8 mouse cellular contexts compared by ENCODE assay signal in genomic region chr1:180249666-180250440, GRCm38 (mm10). TPM values are rescaled to one million over a fixed set of nuclear protein-coding genes. Genes with fewer than 3 reads are reported as not detected.
DNase-seq lines count a peak whose midpoint lies in the region; ATAC-seq and TF ChIP-seq lines count a peak whose summit lies in the region.

No protein-coding gene starts in this region.

- no peaks in the 10 kb centered on the region for H3K27me3 ChIP-seq in heart, embryonic 12.5 days (replicated peaks)
- H3K27me3 ChIP-seq in kidney, embryonic 14.5 days (ENCODE audit: control insufficient read depth, insufficient read depth, low read length) = no peaks in the 10 kb centered on the region
- no peaks in the 10 kb centered on the region for H3K27me3 ChIP-seq in liver, embryonic 11.5 days (replicated peaks; ENCODE audit: control insufficient read depth, insufficient read depth, low read length)

- H3K4me2 ChIP-seq in heart, embryonic 12.5 days = peak overlapping the region; percentile 43
- peak overlapping the region; percentile 19; the same call in 1 of the 2 replicates for H3K4me2 ChIP-seq in kidney, embryonic 14.5 days (replicated peaks; ENCODE audit: low read depth, low read length)
- peak overlapping the region; percentile 28 for H3K4me2 ChIP-seq in liver, embryonic 11.5 days

- peaks cover 6% of the 10 kb centered on the region; the same call in 1 of the 2 replicates for H3K4me1 ChIP-seq in embryonic fibroblast, embryonic 13.5 days (ENCODE audit: control insufficient read depth, insufficient read depth, low read length)
- H3K4me1 ChIP-seq in heart, embryonic 12.5 days (replicated peaks) = peaks cover 68% of the 10 kb centered on the region
- H3K4me1 ChIP-seq in kidney, embryonic 14.5 days (ENCODE audit: control insufficient read depth, insufficient read depth, low read length) = peaks cover 10% of the 10 kb centered on the region; the same call in 1 of the 2 replicates
- peaks cover 59% of the 10 kb centered on the region for H3K4me1 ChIP-seq in liver, embryonic 11.5 days (replicated peaks; ENCODE audit: control insufficient read depth, insufficient read depth, low read length)

- WGBS in heart, embryonic 12.5 days = 12% methylated on average over 20 of the region's 20 CpGs
- 19% methylated on average over 20 of the region's 20 CpGs for WGBS in kidney, embryonic 14.5 days
- 21% methylated on average over 20 of the region's 20 CpGs for WGBS in liver, embryonic 11.5 days

- peak; percentile 96 for DNase-seq in 3T3-L1 (ENCODE audit: low read depth, low spot score)
- peak; percentile 79 for DNase-seq in adrenal gland, postnatal 10 days
- DNase-seq in liver, embryonic 11.5 days (ENCODE audit: low spot score) = no peak
- DNase-seq in neural tube, embryonic 10.5 days (ENCODE audit: extremely low spot score, low spot score) = peak; percentile 21

- peak overlapping the region; percentile 30 for H3K27ac ChIP-seq in embryonic fibroblast, embryonic 13.5 days (ENCODE audit: insufficient read depth, low read length)
- H3K27ac ChIP-seq in heart, embryonic 12.5 days (ENCODE audit: poor library complexity, severe bottlenecking) = peak overlapping the region; percentile 61
- H3K27ac ChIP-seq in kidney, embryonic 14.5 days (ENCODE audit: low read depth, low read length) = no peak overlapping the region
- H3K27ac ChIP-seq in liver, embryonic 11.5 days (ENCODE audit: low read depth, low read length) = peak overlapping the region; percentile 61

- H3K4me3 ChIP-seq in embryonic fibroblast, embryonic 13.5 days (ENCODE audit: insufficient read depth, low read length) = no peak overlapping the region
- no peak overlapping the region for H3K4me3 ChIP-seq in heart, embryonic 12.5 days
- H3K4me3 ChIP-seq in kidney, embryonic 14.5 days (ENCODE audit: low read length) = no peak overlapping the region
- no peak overlapping the region for H3K4me3 ChIP-seq in liver, embryonic 11.5 days (ENCODE audit: low read depth, low read length)

- ATAC-seq in heart, embryonic 12.5 days (ENCODE audit: insufficient number of reproducible peaks, low FRiP score) = peak; percentile 74
- peak; percentile 79 for ATAC-seq in kidney, embryonic 14.5 days (ENCODE audit: low FRiP score, low TSS enrichment)
- ATAC-seq in liver, embryonic 11.5 days (replicated peaks; ENCODE audit: low FRiP score) = peak; percentile 18; the same call in 1 of the 2 replicates
- ATAC-seq in megakaryocyte-erythroid progenitor cell, adult 5-6 weeks (replicated peaks; ENCODE audit: low FRiP score, low TSS enrichment, poor library complexity, severe bottlenecking) = no peak

- no peak for TF ChIP-seq CTCF in embryonic fibroblast, embryonic 13.5 days (IDR thresholded peaks at IDR 0.05; ENCODE audit: borderline replicate concordance, insufficient read depth, low read length)

- no peaks in the 10 kb centered on the region for H3K9me3 ChIP-seq in heart, embryonic 12.5 days (replicated peaks)
- no peaks in the 10 kb centered on the region for H3K9me3 ChIP-seq in kidney, embryonic 14.5 days (ENCODE audit: control insufficient read depth, low read length)
- no peaks in the 10 kb centered on the region for H3K9me3 ChIP-seq in liver, embryonic 11.5 days (ENCODE audit: control insufficient read depth, low read length)

- peak; percentile 49; the same call in 1 of the 2 replicates for TF ChIP-seq POLR2A in embryonic fibroblast, embryonic 13.5 days (IDR thresholded peaks at IDR 0.05; ENCODE audit: low read depth, low read length)

- 0 out of 2 replicates have a peak, but pooled peaks cover 2% of the 10 kb centered on the region for H3K36me3 ChIP-seq in heart, embryonic 12.5 days
- no peaks in the 10 kb centered on the region for H3K36me3 ChIP-seq in kidney, embryonic 14.5 days (ENCODE audit: control insufficient read depth, insufficient read depth, low read length)
- H3K36me3 ChIP-seq in liver, embryonic 11.5 days (ENCODE audit: control insufficient read depth, insufficient read depth, low read length) = peaks cover 3% of the 10 kb centered on the region; the same call in 1 of the 2 replicates

- peak overlapping the region; percentile 8; the same call in 1 of the 2 replicates for H3K9ac ChIP-seq in heart, embryonic 12.5 days
- H3K9ac ChIP-seq in kidney, embryonic 14.5 days (ENCODE audit: low read depth, low read length) = no peak overlapping the region
- H3K9ac ChIP-seq in liver, embryonic 11.5 days (ENCODE audit: low read depth, low read length) = no peak overlapping the region

RNA-seq across cellular contexts. Expression of gene Psen2, which starts 13.4 kb away (rescaled TPM):
- total RNA-seq in adrenal gland, postnatal 10 days (2021) = 10 to 100 TPM; 25.4 to 26.7 TPM
- polyA plus RNA-seq in embryonic fibroblast, embryonic 13.5 days (2011; ENCODE audit: insufficient read length, low read depth, missing spikeins) = 20.3 and 27.4 TPM in 2 replicates
- polyA plus RNA-seq in heart, embryonic 12.5 days (2016; fragmentation: Nextera tagmentation; extraction: Ambion mirVana) = 13.8 and 15.1 TPM in 2 replicates
- 15.4 and 17.1 TPM in 2 replicates for polyA plus RNA-seq in kidney, embryonic 14.5 days (2014; fragmentation: Nextera tagmentation; extraction: Ambion mirVana)
- 30.9 and 31.3 TPM in 2 replicates for polyA plus RNA-seq in liver, embryonic 11.5 days (2014; fragmentation: Nextera tagmentation; extraction: Ambion mirVana)
- total RNA-seq in megakaryocyte-erythroid progenitor cell, adult 5-6 weeks (2014; fragmentation: Nextera tagmentation) = 75.6 and 93.3 TPM in 2 replicates
- total RNA-seq in megakaryocyte-erythroid progenitor cell, adult 5-6 weeks (2017) = 39.5 and 66.4 TPM in 2 replicates

RNA-seq across cellular contexts. Expression of gene Coq8a, which starts 50.5 kb away (rescaled TPM):
- total RNA-seq in adrenal gland, postnatal 10 days (2021) = 1,000 to 10,000 TPM; 1,138 to 1,532 TPM
- polyA plus RNA-seq in embryonic fibroblast, embryonic 13.5 days (2011; ENCODE audit: insufficient read length, low read depth, missing spikeins) = 1.5 and 3.3 TPM in 2 replicates
- 15.2 and 17.8 TPM in 2 replicates for polyA plus RNA-seq in heart, embryonic 12.5 days (2016; fragmentation: Nextera tagmentation; extraction: Ambion mirVana)
- polyA plus RNA-seq in kidney, embryonic 14.5 days (2014; fragmentation: Nextera tagmentation; extraction: Ambion mirVana) = 6.0 and 10.4 TPM in 2 replicates
- polyA plus RNA-seq in liver, embryonic 11.5 days (2014; fragmentation: Nextera tagmentation; extraction: Ambion mirVana) = 6.7 and 9.3 TPM in 2 replicates
- 6.3 and 8.4 TPM in 2 replicates for total RNA-seq in megakaryocyte-erythroid progenitor cell, adult 5-6 weeks (2014; fragmentation: Nextera tagmentation)
- 18.3 and 22.3 TPM in 2 replicates for total RNA-seq in megakaryocyte-erythroid progenitor cell, adult 5-6 weeks (2017)
